ENCODE assay signal across 24 mouse cellular contexts in the genomic region with DNA sequence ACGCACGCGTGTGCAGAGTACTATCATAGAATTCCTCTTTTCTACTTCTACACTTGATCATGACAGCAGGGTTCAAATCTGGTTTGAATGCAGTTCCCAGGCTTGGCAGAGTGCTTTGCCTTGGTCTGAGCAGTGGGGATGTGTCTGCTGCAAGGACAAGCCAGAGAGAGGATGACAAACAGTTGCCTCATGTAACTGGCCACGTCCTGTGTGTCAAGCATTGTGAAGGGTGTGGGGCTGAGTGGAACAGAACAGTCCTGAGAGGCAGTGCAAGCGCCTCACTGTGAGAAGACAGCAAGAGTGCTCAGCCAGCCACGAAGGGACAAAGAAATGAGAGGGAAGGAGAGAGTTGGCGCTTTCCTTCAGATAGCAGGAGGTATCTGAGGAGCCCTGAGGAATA. TPM values are rescaled to one million over a fixed set of nuclear protein-coding genes. Genes with fewer than 3 reads are reported as not detected.
DNase-seq lines count a peak whose midpoint lies in the region; ATAC-seq and TF ChIP-seq lines count a peak whose summit lies in the region.
"Had no signal": no experiment of that assay in that cellular context is flagged by ENCODE, and none has a peak within 500 bp of the region (broad histone marks: within the 10 kb centered on the region; RNA-seq: fewer than 3 reads in every experiment).

No protein-coding gene starts in this region.

- peaks cover 8% of the 10 kb centered on the region; the same call in 1 of the 2 replicates for H3K27me3 ChIP-seq in hindbrain, embryonic 10.5 days (ENCODE audit: insufficient read depth, poor library complexity, severe bottlenecking)
- H3K27me3 ChIP-seq in hindbrain, postnatal 0 days (ENCODE audit: insufficient read depth, low read length), result no peaks in the 10 kb centered on the region
- H3K27me3 ChIP-seq in embryonic facial prominence, embryonic 10.5 days (replicated peaks; ENCODE audit: low read depth, poor library complexity, severe bottlenecking), result 0 out of 2 replicates have a peak, but pooled peaks cover 9% of the 10 kb centered on the region
- no peaks in the 10 kb centered on the region for H3K27me3 ChIP-seq in lung, postnatal 0 days (replicated peaks; ENCODE audit: insufficient read depth, low read length)
- H3K27me3 ChIP-seq: CH12.LX; embryonic facial prominence, embryonic 15.5 days; forebrain, embryonic 15.5 days; heart, embryonic 12.5 days; kidney, embryonic 15.5 days; liver, embryonic 12.5 days; midbrain, embryonic 13.5 days; neural tube, embryonic 15.5 days had no signal

- no peak overlapping the region for H3K4me3 ChIP-seq in hindbrain, embryonic 10.5 days
- H3K4me3 ChIP-seq in hindbrain, postnatal 0 days (ENCODE audit: low read length), result no peak overlapping the region
- no peak overlapping the region for H3K4me3 ChIP-seq in embryonic facial prominence, embryonic 10.5 days
- H3K4me3 ChIP-seq in lung, postnatal 0 days (ENCODE audit: low read depth, low read length), result no peak overlapping the region
- H3K4me3 ChIP-seq: embryonic facial prominence, embryonic 15.5 days; forebrain, embryonic 15.5 days; heart, adult 2 months; heart, embryonic 12.5 days; kidney, embryonic 15.5 days; layer of hippocampus, adult 2 months; liver, embryonic 12.5 days; megakaryocyte, embryonic 14.5 days; midbrain, embryonic 13.5 days; neural tube, embryonic 15.5 days had no signal

- H3K36me3 ChIP-seq in hindbrain, embryonic 10.5 days, result no peaks in the 10 kb centered on the region
- H3K36me3 ChIP-seq in hindbrain, postnatal 0 days (ENCODE audit: insufficient read depth, low read length), result no peaks in the 10 kb centered on the region
- no peaks in the 10 kb centered on the region for H3K36me3 ChIP-seq in embryonic facial prominence, embryonic 10.5 days (replicated peaks)
- H3K36me3 ChIP-seq in lung, postnatal 0 days (ENCODE audit: insufficient read depth, low read length), result no peaks in the 10 kb centered on the region
- H3K36me3 ChIP-seq: embryonic facial prominence, embryonic 15.5 days; forebrain, embryonic 15.5 days; heart, embryonic 12.5 days; liver, embryonic 12.5 days; midbrain, embryonic 13.5 days; neural tube, embryonic 15.5 days had no signal

- H3K9me3 ChIP-seq in hindbrain, embryonic 10.5 days, result no peaks in the 10 kb centered on the region
- H3K9me3 ChIP-seq in hindbrain, postnatal 0 days (ENCODE audit: low read length), result no peaks in the 10 kb centered on the region
- H3K9me3 ChIP-seq in embryonic facial prominence, embryonic 10.5 days, result peaks cover 4% of the 10 kb centered on the region; the same call in 1 of the 2 replicates
- no peaks in the 10 kb centered on the region for H3K9me3 ChIP-seq in lung, postnatal 0 days (ENCODE audit: low read length)
- H3K9me3 ChIP-seq: embryonic facial prominence, embryonic 15.5 days; forebrain, embryonic 15.5 days; heart, embryonic 12.5 days; kidney, embryonic 15.5 days; liver, embryonic 12.5 days; megakaryocyte, embryonic 14.5 days; midbrain, embryonic 13.5 days; neural tube, embryonic 15.5 days had no signal

- H3K4me1 ChIP-seq in hindbrain, embryonic 10.5 days (replicated peaks), result peaks cover 30% of the 10 kb centered on the region
- no peaks in the 10 kb centered on the region for H3K4me1 ChIP-seq in hindbrain, postnatal 0 days (ENCODE audit: insufficient read depth, low read length)
- peaks cover 55% of the 10 kb centered on the region for H3K4me1 ChIP-seq in embryonic facial prominence, embryonic 10.5 days
- H3K4me1 ChIP-seq in lung, postnatal 0 days (ENCODE audit: insufficient read depth, low read depth, low read length), result no peaks in the 10 kb centered on the region
- H3K4me1 ChIP-seq: liver, embryonic 12.5 days had no signal

- DNase-seq in hindbrain, embryonic 10.5 days (ENCODE audit: low spot score), result no peak
- no peak for DNase-seq in hindbrain, postnatal 0 days (ENCODE audit: low spot score)
- DNase-seq in embryonic facial prominence, embryonic 10.5 days (ENCODE audit: low spot score), result no peak
- DNase-seq in lung, postnatal 0 days (ENCODE audit: low spot score), result no peak
- no peak for DNase-seq in cerebellum, adult 9-10 months
- DNase-seq: adrenal gland, adult 8-10 months; B cell, adult 2 months; heart, adult 2 months; liver, postnatal 0 days had no signal

- no peak for ATAC-seq in hindbrain, postnatal 0 days
- ATAC-seq in lung, postnatal 0 days, result peak; percentile 55
- peak; percentile 20; the same call in 1 of the 2 replicates for ATAC-seq in megakaryocyte progenitor cell, adult 5-6 weeks (replicated peaks; ENCODE audit: poor library complexity)
- ATAC-seq in erythroblast, adult 5-6 weeks (replicated peaks; ENCODE audit: low FRiP score, poor library complexity, severe bottlenecking), result no peak
- ATAC-seq: activated CD4-positive, CD25-positive, alpha-beta regulatory T cell, adult 4 months; forebrain, embryonic 15.5 days; inflammation-experienced regulatory T-cells, adult 6 months; liver, embryonic 12.5 days; liver, postnatal 0 days had no signal

- H3K4me2 ChIP-seq in hindbrain, postnatal 0 days (ENCODE audit: low read depth, low read length), result no peak overlapping the region
- no peak overlapping the region for H3K4me2 ChIP-seq in lung, postnatal 0 days (replicated peaks; ENCODE audit: low read depth, low read length)
- H3K4me2 ChIP-seq: embryonic facial prominence, embryonic 15.5 days; forebrain, embryonic 15.5 days; heart, embryonic 12.5 days; hindbrain, embryonic 14.5 days; kidney, embryonic 15.5 days; liver, embryonic 12.5 days; midbrain, embryonic 13.5 days; neural tube, embryonic 15.5 days had no signal

- no peak for TF ChIP-seq CTCF in hindbrain, postnatal 0 days (IDR thresholded peaks at IDR 0.05; ENCODE audit: low read depth)
- TF ChIP-seq CTCF in lung, postnatal 0 days (IDR thresholded peaks at IDR 0.05), result no peak

- WGBS in hindbrain, embryonic 10.5 days, result 74% methylated on average over 7 of the region's 7 CpGs
- 71% methylated on average over 7 of the region's 7 CpGs for WGBS in hindbrain, postnatal 0 days
- WGBS in embryonic facial prominence, embryonic 10.5 days, result 80% methylated on average over 7 of the region's 7 CpGs
- WGBS in lung, postnatal 0 days, result 64% methylated on average over 7 of the region's 7 CpGs

- no peak for TF ChIP-seq EP300 in lung, postnatal 0 days (IDR thresholded peaks at IDR 0.05)

- H3K9ac ChIP-seq in hindbrain, postnatal 0 days (replicated peaks; ENCODE audit: low read length), result no peak overlapping the region
- no peak overlapping the region for H3K9ac ChIP-seq in lung, postnatal 0 days (replicated peaks; ENCODE audit: low read depth)
- H3K9ac ChIP-seq: embryonic facial prominence, embryonic 15.5 days; forebrain, embryonic 15.5 days; heart, embryonic 12.5 days; hindbrain, embryonic 14.5 days; kidney, embryonic 15.5 days; liver, embryonic 12.5 days; liver, postnatal 0 days; midbrain, embryonic 13.5 days; neural tube, embryonic 15.5 days had no signal

- H3K27ac ChIP-seq in hindbrain, embryonic 10.5 days, result peak overlapping the region; percentile 68
- no peak overlapping the region for H3K27ac ChIP-seq in hindbrain, postnatal 0 days
- peak overlapping the region; percentile 71 for H3K27ac ChIP-seq in embryonic facial prominence, embryonic 10.5 days (replicated peaks)
- H3K27ac ChIP-seq in lung, postnatal 0 days (ENCODE audit: low read length), result no peak overlapping the region
- H3K27ac ChIP-seq: embryonic facial prominence, embryonic 15.5 days; forebrain, embryonic 15.5 days; heart, adult 2 months; hindbrain, embryonic 14.5 days; kidney, embryonic 15.5 days; layer of hippocampus, adult 2 months; liver, embryonic 12.5 days; midbrain, embryonic 13.5 days; neural tube, embryonic 15.5 days had no signal

RNA-seq across cellular contexts. Expression of a gene that starts 37.9 kb away (rescaled TPM):
- 1.3 and 1.6 TPM in 2 replicates for polyA plus RNA-seq in hindbrain, embryonic 10.5 days (2016; fragmentation: Nextera tagmentation; extraction: Ambion mirVana)
- 3.2 and 10.1 TPM in 2 replicates for total RNA-seq in hindbrain, postnatal 0 days (2014; rRNA removed)
- polyA plus RNA-seq in hindbrain, postnatal 0 days (2015; fragmentation: Nextera tagmentation; extraction: Ambion mirVana), result 2.8 and 3.4 TPM in 2 replicates
- 2.0 and 2.1 TPM in 2 replicates for polyA plus RNA-seq in embryonic facial prominence, embryonic 10.5 days (2016; fragmentation: Nextera tagmentation; extraction: Ambion mirVana)
- 4.7 and 6.1 TPM in 2 replicates for polyA plus RNA-seq in lung, postnatal 0 days (2015; fragmentation: Nextera tagmentation; extraction: Ambion mirVana)
- 1.8 and 2.6 TPM in 2 replicates for total RNA-seq in megakaryocyte progenitor cell, adult 5-6 weeks (2015)
- total RNA-seq in megakaryocyte progenitor cell, adult 5-6 weeks (2017), result 2.2 and 3.9 TPM in 2 replicates
- total RNA-seq in erythroblast, adult 5-6 weeks (2015; ENCODE audit: low replicate concordance), result 0.42 TPM in 1 of 2 replicates, not detected in the other
- 0.17 TPM in 1 of 2 replicates, not detected in the other for total RNA-seq in erythroblast, adult 5-6 weeks (2017; ENCODE audit: low replicate concordance)

Comparison
In these comparisons a context has a peak if more than half of its experiments do, and no peak if none do; other contexts are left out.
1. H3K27ac ChIP-seq: peak in hindbrain, embryonic 10.5 days (single experiment) and embryonic facial prominence, embryonic 10.5 days (single experiment); none in hindbrain, postnatal 0 days (single experiment) and lung, postnatal 0 days (single experiment).
2. ATAC-seq: peak in lung, postnatal 0 days (single experiment) and megakaryocyte progenitor cell, adult 5-6 weeks (single experiment); none in hindbrain, postnatal 0 days (single experiment) and erythroblast, adult 5-6 weeks (single experiment).